Mouse (Mus musculus) Patski (cell line): ENCODE data around the gene Mettl9. TPM values are rescaled to one million over a fixed set of nuclear protein-coding genes. Genes with fewer than 3 reads are reported as not detected.
"Not testable (repeated sequence)": the region's sequence is repeated elsewhere in the genome, so short reads cannot be mapped to it uniquely, and the experiment has no call there.

Experiments
- ATAC-seq: fragments of 100-300 bp; one replicate; pipeline ENCODE4 v1.8.0; 2021
- CTCF ChIA-PET: fragments of 350-600 bp; sonication (Branson Sonifier 250); formaldehyde crosslinking; loops from one replicate; lab custom pipeline; 2022; ENCODE audit warnings: inconsistent platforms; lab: Charles Lee
- POLR2A ChIA-PET: fragments of 350-600 bp; sonication (Branson Sonifier 250); formaldehyde crosslinking; loops from one replicate; lab custom pipeline; 2022; ENCODE audit warnings: antibody characterized with exemption, inconsistent platforms; lab: Charles Lee
- DNase-seq: peaks from one replicate; pipeline ENCODE4 v3.0.0-alpha.2; 2011; ENCODE audit warnings: low read depth, low spot score
- H3K27me3 ChIP-seq: fragments of 371-371 bp; one replicate; pipeline ENCODE4 v1.5.1; 2021
- CTCF ChIP-seq: fragments of 100-300 bp; IDR thresholded peaks from one replicate; pipeline ENCODE4 v1.5.1; 2021
- in situ Hi-C: fragments of 300-500 bp; cut with MboI; formaldehyde crosslinking; loops from 3 replicates; pipeline ENCODE4 v1.11.1; 2018; ENCODE audit warnings: low pct_unique_long_range_greater_than_20kb, mixed read lengths
- polyA plus RNA-seq: library from polyadenylated mRNA; unstranded; gene quantifications from one replicate; pipeline ENCODE4 v1.2.3, GENCODE M21; 2021

Gene Mettl9
- polyA plus RNA-seq, 1 experiment from 2014 or later, result 145 TPM

GRCm38 (mm10) chr7:121014486-121014885, 19.8 kb upstream of the Mettl9 start:
- in situ Hi-C loops, result no loop called here
- ChIA-PET POLR2A (interaction anchor here (0.5 kb wide), 1 partner anchor 53 kb away, joined by 3 read pairs; no protein-coding TSS in a partner anchor), CTCF (interaction anchor here (1.0 to 3.3 kb wide), 4 partner anchors 10 to 37 kb away, joined by 3 to 11 read pairs (median 3); no protein-coding TSS in a partner anchor)
- H3K27me3 ChIP-seq, result no peaks in the 10 kb centered on the region
- DNase-seq (no peak), ATAC-seq (no peak)
- no peak for TF ChIP-seq CTCF

- ATAC-seq, result no peak
- no peak for DNase-seq
- POLR2A ChIA-PET, result no interaction called here
- H3K27me3 ChIP-seq, result no peaks in the 10 kb centered on the region
- in situ Hi-C loops, result no loop called here
- CTCF ChIA-PET, result interaction anchor here (1.3 kb wide), 1 partner anchor 15 kb away, joined by 3 read pairs; no protein-coding TSS in a partner anchor
- no peak for TF ChIP-seq CTCF
Observed at GRCm38 (mm10) chr7:121018778-121019177, 15.5 kb upstream of the Mettl9 start.

- TF ChIP-seq CTCF, result peak; percentile 40
- ATAC-seq (no peak), DNase-seq (no peak)
- POLR2A ChIA-PET, result no interaction called here
- H3K27me3 ChIP-seq, result peaks cover 4% of the 10 kb centered on the region
- CTCF ChIA-PET, result no interaction called here
- in situ Hi-C loops, result no loop called here
Observed at GRCm38 (mm10) chr7:121020277-121020676, 14.0 kb upstream of the Mettl9 start.

- H3K27me3 ChIP-seq, result peaks cover 9% of the 10 kb centered on the region
- no peak for TF ChIP-seq CTCF
- no peak for DNase-seq
- CTCF ChIA-PET, result interaction anchor here (1.0 to 1.5 kb wide), 5 partner anchors 12 to 40 kb away, joined by 3 to 6 read pairs (median 3); no protein-coding TSS in a partner anchor
- no peak for ATAC-seq
- POLR2A ChIA-PET, result no interaction called here
- in situ Hi-C loops, result loop anchor here (25.0 kb wide), 1 partner anchor 912 kb away; no protein-coding TSS in a partner anchor
Observed at GRCm38 (mm10) chr7:121025221-121026008, 8.8 kb upstream of the Mettl9 start.

GRCm38 (mm10) chr7:121026300-121026699, 7.9 kb upstream of the Mettl9 start:
- in situ Hi-C loops, result loop anchor here (25.0 kb wide), 1 partner anchor 911 kb away; no protein-coding TSS in a partner anchor
- TF ChIP-seq CTCF, result no peak
- DNase-seq (no peak), ATAC-seq (no peak)
- CTCF ChIA-PET, result interaction anchor here (0.7 to 1.5 kb wide), 5 partner anchors 14 to 52 kb away, joined by 3 to 6 read pairs (median 4); no protein-coding TSS in a partner anchor
- peaks cover 9% of the 10 kb centered on the region for H3K27me3 ChIP-seq
- POLR2A ChIA-PET, result no interaction called here

- in situ Hi-C loops, result loop anchor here (5.0 to 25.0 kb wide), 2 partner anchors 43 to 907 kb away; no protein-coding TSS in a partner anchor
- DNase-seq, POLR2A ChIA-PET, H3K27me3 ChIP-seq, ATAC-seq, CTCF ChIA-PET: not testable (repeated sequence)
Observed at GRCm38 (mm10) chr7:121029947-121030346, 4.3 kb upstream of the Mettl9 start.

GRCm38 (mm10) chr7:121034701-121035141, 476 bp downstream of the Mettl9 start:
- H3K27me3 ChIP-seq, result no peaks in the 10 kb centered on the region
- ChIA-PET POLR2A (interaction anchor here (1.2 kb wide), 1 partner anchor 11 kb away, joined by 7 read pairs; no protein-coding TSS in a partner anchor), CTCF (interaction anchor here (1.4 kb wide), 1 partner anchor 11 kb away, joined by 3 read pairs; no protein-coding TSS in a partner anchor)
- DNase-seq (no peak), ATAC-seq (peak; percentile 77)
- in situ Hi-C loops, result loop anchor here (5.0 to 25.0 kb wide), 2 partner anchors 47 to 903 kb away; no protein-coding TSS in a partner anchor
- no peak for TF ChIP-seq CTCF

GRCm38 (mm10) chr7:121035161-121035721, 996 bp downstream of the Mettl9 start:
- POLR2A ChIA-PET, result interaction anchor here (0.6 kb wide), 1 partner anchor 48 kb away, joined by 3 read pairs; no protein-coding TSS in a partner anchor
- no peaks in the 10 kb centered on the region for H3K27me3 ChIP-seq
- no peak for TF ChIP-seq CTCF
- in situ Hi-C loops, result loop anchor here (25.0 kb wide), 1 partner anchor 902 kb away; no protein-coding TSS in a partner anchor
- DNase-seq (no peak), ATAC-seq (peak; percentile 49)
- CTCF ChIA-PET, result interaction anchor here (1.4 kb wide), 1 partner anchor 10 kb away, joined by 3 read pairs; no protein-coding TSS in a partner anchor

GRCm38 (mm10) chr7:121040595-121040994, 6.3 kb downstream of the Mettl9 start:
- no peak for TF ChIP-seq CTCF
- ChIA-PET CTCF (interaction anchor here (1.1 to 2.7 kb wide), 4 partner anchors 13 to 53 kb away, joined by 3 to 15 read pairs (median 4); no protein-coding TSS in a partner anchor), POLR2A (no interaction called here)
- ATAC-seq (no peak), DNase-seq (no peak)
- H3K27me3 ChIP-seq, result no peaks in the 10 kb centered on the region
- in situ Hi-C loops, result loop anchor here (25.0 kb wide), 1 partner anchor 897 kb away; no protein-coding TSS in a partner anchor

GRCm38 (mm10) chr7:121041989-121042388, 7.7 kb downstream of the Mettl9 start:
- H3K27me3 ChIP-seq, result no peaks in the 10 kb centered on the region
- in situ Hi-C loops, result loop anchor here (25.0 kb wide), 1 partner anchor 895 kb away; no protein-coding TSS in a partner anchor
- TF ChIP-seq CTCF, result no peak
- ChIA-PET CTCF (interaction anchor here (1.1 to 2.7 kb wide), 3 partner anchors 14 to 78 kb away, joined by 3 to 15 read pairs (median 3); no protein-coding TSS in a partner anchor), POLR2A (interaction anchor here (0.6 kb wide), 1 partner anchor 570 kb away, joined by 3 read pairs; no protein-coding TSS in a partner anchor)
- DNase-seq (no peak), ATAC-seq (no peak)
